Mouse (Mus musculus) MEL (cell line): ENCODE results near the gene Fbrs.

Experiments
- CHD2 ChIP-seq: IDR thresholded peaks from 2 replicates; pipeline ENCODE4 v1.6.1; 2011; ENCODE audit warnings: low read length, improper control_type of control experiment
- CTCF ChIP-seq, 3 experiments: IDR thresholded peaks in 2 of 3; conservative IDR thresholded peaks in 1 of 3; 2 replicates each; pipeline ENCODE4 v1.5.1; 2011 to 2012; ENCODE audit warnings: low read length in 3 of 3, low read depth in 2 of 3, mild to moderate bottlenecking in 2 of 3, improper control_type of control experiment in 1 of 3, inconsistent platforms in 1 of 3, mixed read lengths in 1 of 3, moderate library complexity in 1 of 3; ENCODE audit not compliant: control insufficient read depth in 1 of 3, insufficient read depth in 1 of 3, poor library complexity in 1 of 3, severe bottlenecking in 1 of 3
- ELF1 ChIP-seq: IDR thresholded peaks from 2 replicates; pipeline ENCODE4 v1.6.1; 2014; ENCODE audit warnings: low read depth, mild to moderate bottlenecking, inconsistent platforms, low read length, improper control_type of control experiment, moderate library complexity
- ETS1 ChIP-seq: IDR thresholded peaks from 2 replicates; pipeline ENCODE4 v1.6.1; 2012; ENCODE audit warnings: low read depth, mild to moderate bottlenecking, inconsistent platforms, low read length, improper control_type of control experiment, moderate library complexity
- MAX ChIP-seq: IDR thresholded peaks from 2 replicates; pipeline ENCODE4 v1.6.1; 2011; ENCODE audit warnings: low read length, improper control_type of control experiment
- MXI1 ChIP-seq: IDR thresholded peaks from 2 replicates; pipeline ENCODE4 v1.6.1; 2011; ENCODE audit warnings: mild to moderate bottlenecking, low read depth, low read length, improper control_type of control experiment
- MYB ChIP-seq: IDR thresholded peaks from 2 replicates; pipeline ENCODE4 v1.6.1; 2011; ENCODE audit warnings: mild to moderate bottlenecking, low read depth, low read length, improper control_type of control experiment
- NRF1 ChIP-seq: IDR thresholded peaks from 2 replicates; pipeline ENCODE4 v1.6.1; 2014; ENCODE audit warnings: low read depth, mild to moderate bottlenecking, inconsistent platforms, low read length, improper control_type of control experiment, moderate library complexity; ENCODE audit not compliant: poor library complexity, insufficient read depth, severe bottlenecking
- POLR2A ChIP-seq, 2 experiments: IDR thresholded peaks; 2 replicates each; pipeline ENCODE4 v1.6.1; 2011 to 2012; ENCODE audit warnings: low read length in 2 of 2, mild to moderate bottlenecking in 2 of 2, control low read depth in 1 of 2, improper control_type of control experiment in 1 of 2, low read depth in 1 of 2, moderate library complexity in 1 of 2; ENCODE audit not compliant: control insufficient read depth in 1 of 2, insufficient read depth in 1 of 2, poor library complexity in 1 of 2
- RAD21 ChIP-seq: IDR thresholded peaks from 2 replicates; pipeline ENCODE4 v1.6.1; 2011; ENCODE audit warnings: mild to moderate bottlenecking, low read depth, low read length, improper control_type of control experiment
- TAL1 ChIP-seq: IDR thresholded peaks from 2 replicates; pipeline ENCODE4 v1.6.1; 2012; ENCODE audit warnings: mild to moderate bottlenecking, inconsistent platforms, low read length, moderate library complexity, mixed read lengths
- TCF12 ChIP-seq: IDR thresholded peaks from 2 replicates; pipeline ENCODE4 v1.6.1; 2014; ENCODE audit warnings: low read depth, mild to moderate bottlenecking, inconsistent platforms, low read length, improper control_type of control experiment, moderate library complexity
- ZC3H11A ChIP-seq: IDR thresholded peaks from 2 replicates; pipeline ENCODE4 v1.6.1; 2012; ENCODE audit warnings: low read depth, mild to moderate bottlenecking, inconsistent platforms, low read length, improper control_type of control experiment
- ZNF384 ChIP-seq: IDR thresholded peaks from 2 replicates; pipeline ENCODE4 v1.6.1; 2012; ENCODE audit warnings: low read depth, mild to moderate bottlenecking, inconsistent platforms, low read length, improper control_type of control experiment

GRCm38 (mm10) chr7:127453056-127453455, 25.9 kb upstream of the Fbrs start:
- TF ChIP-seq CTCF (IDR thresholded peaks at IDR 0.05 in 2 of 3, conservative IDR thresholded peaks at IDR 0.05 in 1 of 3; ENCODE audit: control insufficient read depth in 1 of 3, insufficient read depth in 1 of 3, low read depth in 2 of 3, low read length in 3 of 3, poor library complexity in 1 of 3, severe bottlenecking in 1 of 3) (no peak), CHD2 (no peak), ETS1 (no peak), ZNF384 (no peak), POLR2A (IDR thresholded peaks at IDR 0.05; ENCODE audit: control insufficient read depth in 1 of 2, insufficient read depth in 1 of 2, low read depth in 1 of 2, low read length in 2 of 2, poor library complexity in 1 of 2) (no peak), MYB (no peak), MAX (no peak), NRF1 (no peak), MXI1 (no peak), ELF1 (no peak), TAL1 (no peak), RAD21 (no peak), TCF12 (no peak), ZC3H11A (no peak)
